13 mouse cellular contexts compared by ENCODE assay signal in genomic region chr2:27693684-27694083, GRCm38 (mm10). TPM values are rescaled to one million over a fixed set of nuclear protein-coding genes. Genes with fewer than 3 reads are reported as not detected.
DNase-seq lines count a peak whose midpoint lies in the region; ATAC-seq lines count a peak whose summit lies in the region.
"Had no signal": no experiment of that assay in that cellular context is flagged by ENCODE, and none has a peak within 500 bp of the region (broad histone marks: within the 10 kb centered on the region; RNA-seq: fewer than 3 reads in every experiment).

No protein-coding gene starts in this region.

- no peak overlapping the region; the same call in 1 of the 2 replicates for H3K4me2 ChIP-seq in heart, embryonic 14.5 days (ENCODE audit: low read length)
- no peak overlapping the region for H3K4me2 ChIP-seq in kidney, embryonic 14.5 days (replicated peaks; ENCODE audit: low read depth, low read length)
- no peak overlapping the region for H3K4me2 ChIP-seq in forebrain, embryonic 13.5 days

- WGBS in heart, embryonic 14.5 days: 64% methylated on average over 6 of the region's 6 CpGs
- 90% methylated on average over 6 of the region's 6 CpGs for WGBS in kidney, embryonic 14.5 days
- 92% methylated on average over 6 of the region's 6 CpGs for WGBS in forebrain, embryonic 13.5 days

- no peaks in the 10 kb centered on the region for H3K27me3 ChIP-seq in heart, embryonic 14.5 days (ENCODE audit: control insufficient read depth, insufficient read depth, low read length)
- H3K27me3 ChIP-seq in kidney, embryonic 14.5 days (ENCODE audit: control insufficient read depth, insufficient read depth, low read length): no peaks in the 10 kb centered on the region
- no peaks in the 10 kb centered on the region for H3K27me3 ChIP-seq in forebrain, embryonic 13.5 days

- DNase-seq in heart, adult 9 months (ENCODE audit: low spot score in 2 of 2): no peak
- DNase-seq in CD4-positive helper T cell, adult 2 months (ENCODE audit: low read depth, low spot score): peak; percentile 75
- DNase-seq in natural killer cell, adult 2 months (ENCODE audit: low spot score in 2 of 2): peak; percentile 49 to 62
- DNase-seq in testis, postnatal 14 days (ENCODE audit: low spot score): no peak
- DNase-seq: embryo, embryonic 11 days; gastrocnemius, postnatal 25 days; kidney, adult 11 months had no signal

- no peak for ATAC-seq in heart, embryonic 14.5 days (ENCODE audit: insufficient number of reproducible peaks, insufficient read depth, low FRiP score, low read depth)
- ATAC-seq in activated CD4-positive, CD25-positive, alpha-beta regulatory T cell, adult 4 months: peak; percentile 93
- ATAC-seq in kidney, embryonic 14.5 days (ENCODE audit: low FRiP score, low TSS enrichment): no peak
- no peak for ATAC-seq in forebrain, embryonic 13.5 days

- H3K4me3 ChIP-seq in heart, embryonic 14.5 days (ENCODE audit: control insufficient read depth in 1 of 2, insufficient read depth in 1 of 2, low read depth in 1 of 2, low read length in 2 of 2): no peak overlapping the region
- no peak overlapping the region for H3K4me3 ChIP-seq in kidney, embryonic 14.5 days (ENCODE audit: low read length)
- H3K4me3 ChIP-seq in forebrain, embryonic 13.5 days: no peak overlapping the region
- H3K4me3 ChIP-seq: forebrain, embryonic 10.5 days; layer of hippocampus, adult 2 months had no signal

- H3K4me1 ChIP-seq in heart, embryonic 14.5 days (ENCODE audit: control insufficient read depth in 2 of 2, insufficient read depth in 2 of 2, low read length in 2 of 2): peaks cover 65 to 74% of the 10 kb centered on the region in 2 experiments
- H3K4me1 ChIP-seq in kidney, embryonic 14.5 days (ENCODE audit: control insufficient read depth, insufficient read depth, low read length): peaks cover 37% of the 10 kb centered on the region
- peaks cover 16% of the 10 kb centered on the region for H3K4me1 ChIP-seq in forebrain, embryonic 13.5 days

- peak overlapping the region; percentile 18; the same call in 1 of the 2 replicates for H3K9ac ChIP-seq in heart, embryonic 14.5 days (ENCODE audit: low read length)
- H3K9ac ChIP-seq in kidney, embryonic 14.5 days (ENCODE audit: low read depth, low read length): no peak overlapping the region
- H3K9ac ChIP-seq in forebrain, embryonic 13.5 days: no peak overlapping the region

- H3K36me3 ChIP-seq in heart, embryonic 14.5 days (ENCODE audit: control insufficient read depth, insufficient read depth, low read length): no peaks in the 10 kb centered on the region
- no peaks in the 10 kb centered on the region for H3K36me3 ChIP-seq in kidney, embryonic 14.5 days (ENCODE audit: control insufficient read depth, insufficient read depth, low read length)
- no peaks in the 10 kb centered on the region for H3K36me3 ChIP-seq in forebrain, embryonic 13.5 days (ENCODE audit: poor library complexity, severe bottlenecking)
- H3K36me3 ChIP-seq: forebrain, embryonic 10.5 days had no signal

- peak overlapping the region in 1 of 2 experiments; percentile 29; a peak in 2 of 4 replicates for H3K27ac ChIP-seq in heart, embryonic 14.5 days (replicated peaks in 1 of 2; ENCODE audit: control insufficient read depth in 1 of 2, insufficient read depth in 1 of 2, low read depth in 2 of 2, low read length in 2 of 2)
- H3K27ac ChIP-seq in kidney, embryonic 14.5 days (ENCODE audit: low read depth, low read length): no peak overlapping the region
- H3K27ac ChIP-seq in forebrain, embryonic 13.5 days: no peak overlapping the region
- H3K27ac ChIP-seq: forebrain, embryonic 10.5 days; layer of hippocampus, adult 2 months had no signal

- no peaks in the 10 kb centered on the region for H3K9me3 ChIP-seq in heart, embryonic 14.5 days (ENCODE audit: control insufficient read depth, low read length)
- H3K9me3 ChIP-seq in kidney, embryonic 14.5 days (ENCODE audit: control insufficient read depth, low read length): no peaks in the 10 kb centered on the region
- H3K9me3 ChIP-seq in forebrain, embryonic 13.5 days (replicated peaks): no peaks in the 10 kb centered on the region
- H3K9me3 ChIP-seq: forebrain, embryonic 10.5 days had no signal

RNA-seq across cellular contexts. Expression of gene Rxra, which starts 17.4 kb away (rescaled TPM):
- polyA plus RNA-seq in heart, embryonic 14.5 days (2014; fragmentation: Nextera tagmentation; extraction: Ambion mirVana): 5.2 and 5.7 TPM in 2 replicates
- polyA plus RNA-seq in activated CD4-positive, CD25-positive, alpha-beta regulatory T cell, adult 4 months (2017; shearing (Covaris generic)): 10 to 100 TPM in 1 of 2 experiments, 1 to 10 TPM in 1; 7.7 to 11.7 TPM
- 5.9 and 6.2 TPM in 2 replicates for polyA plus RNA-seq in kidney, embryonic 14.5 days (2014; fragmentation: Nextera tagmentation; extraction: Ambion mirVana)
- 4.3 and 4.9 TPM in 2 replicates for polyA plus RNA-seq in forebrain, embryonic 13.5 days (2015; fragmentation: Nextera tagmentation; extraction: Ambion mirVana)

Comparison
In these comparisons a context has a peak if more than half of its experiments do, and no peak if none do; other contexts are left out.
1. DNase-seq: peak in CD4-positive helper T cell, adult 2 months (single experiment) and natural killer cell, adult 2 months (2 of 2); none in heart, adult 9 months (0 of 2) and testis, postnatal 14 days (single experiment).